Mouse (Mus musculus) ES-E14 (cell line): ENCODE results near the gene Scamp3.

Experiments
- CHD2 ChIP-seq: IDR thresholded peaks from 2 replicates; pipeline ENCODE4 v1.6.1; 2014; ENCODE audit warnings: mild to moderate bottlenecking, low read depth, low read length, inconsistent platforms
- HCFC1 ChIP-seq: IDR thresholded peaks from 2 replicates; pipeline ENCODE4 v1.6.1; 2012; ENCODE audit warnings: low read length, inconsistent platforms, borderline replicate concordance; ENCODE audit not compliant: insufficient read depth
- MAFK ChIP-seq: IDR thresholded peaks from 2 replicates; pipeline ENCODE4 v1.6.1; 2014; ENCODE audit warnings: mild to moderate bottlenecking, low read depth, low read length, inconsistent platforms; ENCODE audit not compliant: insufficient read depth

DNA sequence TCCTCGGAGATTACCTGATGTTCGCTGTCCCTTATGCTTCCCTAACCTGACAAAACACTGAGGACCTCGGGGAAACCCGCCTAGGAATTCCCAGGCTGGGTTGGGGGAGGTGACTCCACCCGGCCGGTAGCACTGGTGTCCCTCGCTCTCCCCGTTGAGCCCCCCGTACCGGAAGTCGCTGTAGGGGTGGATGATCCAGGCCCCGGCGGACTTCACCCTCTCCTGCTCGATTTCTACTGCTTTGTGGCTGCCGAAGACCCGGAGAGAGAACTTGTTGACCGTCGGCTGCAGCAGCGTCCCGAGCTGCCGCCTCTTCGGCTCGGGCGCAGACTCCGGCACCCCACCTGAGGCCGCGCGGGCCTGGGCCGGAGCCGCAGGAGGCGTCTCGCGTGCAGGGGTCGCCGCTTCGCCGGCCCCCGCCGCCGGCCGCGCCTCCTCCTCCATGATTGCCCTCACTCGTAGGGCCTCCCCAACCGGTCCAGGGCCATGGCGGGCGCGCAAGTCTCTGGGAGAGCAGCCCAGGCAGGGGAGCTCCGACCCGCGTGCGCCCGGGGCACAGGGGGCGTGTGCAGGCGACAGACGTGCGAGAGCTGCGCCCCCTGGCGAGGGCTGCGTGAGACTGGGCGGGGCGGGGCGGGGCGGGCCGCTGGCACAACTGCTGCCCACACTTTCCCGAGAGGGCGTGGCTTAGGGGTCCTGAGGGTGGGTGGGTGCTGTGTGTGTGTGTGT, 17.5 kb upstream of the Scamp3 start, which contains the start of gene Hcn3:
- TF ChIP-seq MAFK (no peak), HCFC1 (no peak; the same call in 1 of the 2 replicates), CHD2 (no peak)
